Mouse (Mus musculus) E14TG2a.4 (cell line): Measurements from ENCODE around the gene Homer1.

Experiments used
- CTCF ChIP-seq: conservative IDR thresholded peaks from 2 replicates; pipeline ENCODE4 v1.5.1; 2014; ENCODE audit warnings: low read length
- NANOG ChIP-seq: IDR thresholded peaks from 2 replicates; pipeline ENCODE4 v1.6.1; 2014; ENCODE audit warnings: borderline replicate concordance, low read length, mixed read lengths
- POU5F1 ChIP-seq: IDR thresholded peaks from 2 replicates; pipeline ENCODE4 v1.6.1; 2014; ENCODE audit warnings: low read length, borderline replicate concordance

DNA sequence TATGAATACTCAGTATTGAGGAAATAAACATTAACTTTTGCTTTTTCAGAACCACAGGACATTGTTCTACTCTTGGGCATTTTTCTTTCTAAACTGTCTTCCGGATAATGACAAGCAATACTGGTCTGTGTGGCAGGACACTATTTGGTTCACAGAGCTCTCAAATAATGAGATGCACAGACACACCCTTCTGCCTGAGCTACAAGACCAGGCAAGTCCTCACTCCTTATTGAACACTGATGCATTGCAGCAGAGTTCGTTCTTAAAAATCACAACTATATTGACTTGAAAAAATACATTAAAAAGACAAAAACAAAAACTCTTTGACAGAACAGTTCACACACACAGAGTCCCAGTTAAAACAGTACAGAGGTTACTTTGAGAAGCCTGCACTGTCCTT, 123.8 kb downstream of the Homer1 start:
- no peak for TF ChIP-seq CTCF
- no peak for TF ChIP-seq NANOG
- no peak for TF ChIP-seq POU5F1
